Mouse (Mus musculus): ENCODE results near the gene Twist2. TPM values are rescaled to one million over a fixed set of nuclear protein-coding genes. Genes with fewer than 3 reads are reported as not detected.
A peak's percentile ranks its signal among the peaks of the same experiment; 100 is the strongest.

Gene Twist2
- polyA plus RNA-seq, 1 experiment from 2014 or later, result not detected

DNA sequence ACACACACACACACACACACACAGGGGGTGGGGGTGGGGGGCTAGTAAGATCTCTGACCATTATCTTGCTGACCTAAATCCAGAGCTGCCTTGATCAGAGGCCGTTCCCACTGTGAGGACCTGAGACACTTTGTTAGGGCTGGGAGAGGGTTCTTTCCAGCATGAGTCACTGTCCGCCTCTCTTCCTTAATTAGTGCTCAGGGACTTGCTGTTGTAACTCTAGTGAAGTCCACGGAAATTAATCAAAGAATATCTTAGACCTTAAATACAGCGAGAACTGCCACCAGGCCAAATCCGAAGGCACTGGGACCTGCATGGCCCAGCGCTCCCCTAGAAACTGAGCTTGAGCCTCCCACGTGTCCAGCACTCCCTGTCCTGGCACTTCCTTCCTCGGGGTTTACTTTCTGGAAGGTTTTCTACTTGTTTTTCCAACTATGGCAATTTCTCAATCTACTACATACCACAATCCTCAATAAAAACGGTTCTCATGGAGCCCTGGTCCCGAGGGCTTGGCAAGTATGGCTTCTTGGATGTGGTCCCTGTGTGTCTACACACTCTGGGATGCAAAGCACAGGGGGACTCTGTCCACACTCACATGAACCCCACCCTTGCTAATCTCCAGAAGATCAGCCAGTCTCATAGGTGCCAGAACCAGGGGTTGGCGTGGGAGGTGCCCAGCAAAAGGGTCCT lies 57.0 kb downstream of the Twist2 start:
- no peak overlapping the region for H3K27ac ChIP-seq (ENCODE audit: low read length)
- no peak for ATAC-seq (ENCODE audit: low read depth)
- H3K27me3 ChIP-seq (ENCODE audit: control insufficient read depth, insufficient read depth, low read depth, low read length), result no peaks in the 10 kb centered on the region
- H3K9ac ChIP-seq (ENCODE audit: low read depth, low read length), result no peak overlapping the region
- H3K4me2 ChIP-seq (ENCODE audit: low read depth, low read length), result no peak overlapping the region
- no peaks in the 10 kb centered on the region for H3K36me3 ChIP-seq (ENCODE audit: control insufficient read depth, insufficient read depth)
- 60% methylated on average over 11 of the region's 11 CpGs for WGBS (ENCODE audit: insufficient replicate concordance)
- no peaks in the 10 kb centered on the region for H3K4me1 ChIP-seq (ENCODE audit: control insufficient read depth, low read depth, low read length)
- no peak overlapping the region for H3K4me3 ChIP-seq (ENCODE audit: low read depth, low read length)
- no peaks in the 10 kb centered on the region for H3K9me3 ChIP-seq (replicated peaks; ENCODE audit: control insufficient read depth, low read length)

DNA sequence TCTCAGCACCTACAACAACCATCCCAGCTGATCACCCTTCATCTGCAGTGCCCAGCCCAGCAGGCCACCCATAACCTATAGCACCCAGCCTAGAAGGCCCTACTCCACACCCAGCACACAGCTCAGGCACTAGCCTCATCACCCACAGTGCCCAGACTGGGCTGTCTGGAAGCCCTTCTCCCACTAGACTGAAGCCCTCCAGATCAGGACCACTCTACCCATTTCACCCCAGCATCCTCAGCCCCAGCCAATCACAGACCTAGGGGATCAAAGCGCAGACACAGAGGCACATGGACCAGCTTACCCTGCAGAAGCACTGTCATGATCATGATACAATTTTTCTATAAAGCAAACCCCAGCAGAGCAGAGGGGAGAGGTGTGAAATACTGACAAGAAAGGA lies 57.6 kb downstream of the Twist2 start:
- Histone ChIP-seq H3K4me1 (ENCODE audit: control insufficient read depth, low read depth, low read length) (no peaks in the 10 kb centered on the region), H3K36me3 (ENCODE audit: control insufficient read depth, insufficient read depth) (no peaks in the 10 kb centered on the region), H3K4me2 (ENCODE audit: low read depth, low read length) (no peak overlapping the region), H3K27me3 (ENCODE audit: control insufficient read depth, insufficient read depth, low read depth, low read length) (no peaks in the 10 kb centered on the region), H3K9ac (ENCODE audit: low read depth, low read length) (no peak overlapping the region), H3K4me3 (ENCODE audit: low read depth, low read length) (no peak overlapping the region), H3K9me3 (replicated peaks; ENCODE audit: control insufficient read depth, low read length) (no peaks in the 10 kb centered on the region), H3K27ac (ENCODE audit: low read length) (no peak overlapping the region)
- 55% methylated on average over 1 of the region's 1 CpGs for WGBS (ENCODE audit: insufficient replicate concordance)
- ATAC-seq (ENCODE audit: low read depth), result no peak

GRCm38 (mm10) chr1:91861511-91861910 lies 60.2 kb downstream of the Twist2 start:
- H3K36me3 ChIP-seq (ENCODE audit: control insufficient read depth, insufficient read depth), result no peaks in the 10 kb centered on the region
- H3K27me3 ChIP-seq (ENCODE audit: control insufficient read depth, insufficient read depth, low read depth, low read length), result no peaks in the 10 kb centered on the region
- H3K9ac ChIP-seq (ENCODE audit: low read depth, low read length), result no peak overlapping the region
- no peak overlapping the region for H3K27ac ChIP-seq (ENCODE audit: low read length)
- no peak overlapping the region for H3K4me3 ChIP-seq (ENCODE audit: low read depth, low read length)
- 28% methylated on average over 7 of the region's 7 CpGs for WGBS (ENCODE audit: insufficient replicate concordance)
- no peak overlapping the region for H3K4me2 ChIP-seq (ENCODE audit: low read depth, low read length)
- no peak for ATAC-seq (ENCODE audit: low read depth)
- no peaks in the 10 kb centered on the region for H3K4me1 ChIP-seq (ENCODE audit: control insufficient read depth, low read depth, low read length)
- H3K9me3 ChIP-seq (replicated peaks; ENCODE audit: control insufficient read depth, low read length), result no peaks in the 10 kb centered on the region

DNA sequence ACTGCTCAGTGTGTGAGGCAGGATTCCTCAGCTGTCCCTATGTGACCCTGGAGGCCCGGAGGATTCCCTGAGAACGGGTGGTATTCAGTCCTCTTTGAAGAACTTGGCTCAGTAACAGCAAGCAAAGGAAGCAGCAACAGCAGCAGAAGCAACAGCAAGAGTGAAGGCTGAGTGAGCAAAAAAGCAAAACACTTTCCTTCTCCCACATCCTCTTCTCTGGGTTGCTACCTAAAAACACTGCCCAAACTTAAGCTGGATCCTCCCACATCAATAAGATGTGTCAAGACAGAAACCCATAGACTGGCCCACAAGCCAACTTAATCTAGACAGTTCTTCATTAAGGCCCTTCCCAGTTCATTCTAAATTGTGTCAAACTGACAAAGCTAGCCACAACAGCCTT lies 64.7 kb downstream of the Twist2 start:
- Histone ChIP-seq H3K4me2 (ENCODE audit: low read depth, low read length) (no peak overlapping the region), H3K4me1 (ENCODE audit: control insufficient read depth, low read depth, low read length) (no peaks in the 10 kb centered on the region), H3K27me3 (ENCODE audit: control insufficient read depth, insufficient read depth, low read depth, low read length) (no peaks in the 10 kb centered on the region), H3K4me3 (ENCODE audit: low read depth, low read length) (no peak overlapping the region), H3K27ac (ENCODE audit: low read length) (no peak overlapping the region), H3K36me3 (ENCODE audit: control insufficient read depth, insufficient read depth) (no peaks in the 10 kb centered on the region), H3K9me3 (replicated peaks; ENCODE audit: control insufficient read depth, low read length) (no peaks in the 10 kb centered on the region), H3K9ac (ENCODE audit: low read depth, low read length) (no peak overlapping the region)
- ATAC-seq (ENCODE audit: low read depth), result no peak
- WGBS (ENCODE audit: insufficient replicate concordance), result 54% methylated on average over 2 of the region's 2 CpGs

DNA sequence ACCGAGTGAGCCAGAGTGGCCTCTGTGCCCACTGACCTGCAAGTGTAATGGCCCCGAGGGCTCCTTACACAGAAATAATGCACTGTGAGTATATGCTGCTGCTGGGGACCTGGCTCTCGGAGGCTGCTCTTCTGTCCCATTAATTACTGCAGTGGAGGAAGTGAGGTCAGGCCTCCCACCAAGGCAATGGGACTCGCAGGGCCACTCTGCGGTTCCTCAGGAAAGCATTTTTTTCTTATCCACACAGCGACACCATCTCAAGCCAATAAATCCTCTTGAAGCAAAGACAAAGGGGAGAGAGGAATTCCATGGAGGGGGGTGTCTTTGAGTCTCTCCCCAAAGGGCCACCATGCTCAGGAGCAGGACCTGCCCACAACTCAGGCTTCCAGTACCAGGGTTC lies 69.8 kb downstream of the Twist2 start:
- no peaks in the 10 kb centered on the region for H3K27me3 ChIP-seq (ENCODE audit: control insufficient read depth, insufficient read depth, low read depth, low read length)
- WGBS (ENCODE audit: insufficient replicate concordance), result 30% methylated on average over 6 of the region's 6 CpGs
- no peak overlapping the region for H3K4me3 ChIP-seq (ENCODE audit: low read depth, low read length)
- H3K27ac ChIP-seq (ENCODE audit: low read length), result no peak overlapping the region
- H3K9ac ChIP-seq (ENCODE audit: low read depth, low read length), result no peak overlapping the region
- no peaks in the 10 kb centered on the region; the same call in 1 of the 2 replicates for H3K4me1 ChIP-seq (ENCODE audit: control insufficient read depth, low read depth, low read length)
- no peaks in the 10 kb centered on the region for H3K36me3 ChIP-seq (ENCODE audit: control insufficient read depth, insufficient read depth)
- H3K9me3 ChIP-seq (replicated peaks; ENCODE audit: control insufficient read depth, low read length), result no peaks in the 10 kb centered on the region
- no peak for ATAC-seq (ENCODE audit: low read depth)
- H3K4me2 ChIP-seq (ENCODE audit: low read depth, low read length), result no peak overlapping the region

DNA sequence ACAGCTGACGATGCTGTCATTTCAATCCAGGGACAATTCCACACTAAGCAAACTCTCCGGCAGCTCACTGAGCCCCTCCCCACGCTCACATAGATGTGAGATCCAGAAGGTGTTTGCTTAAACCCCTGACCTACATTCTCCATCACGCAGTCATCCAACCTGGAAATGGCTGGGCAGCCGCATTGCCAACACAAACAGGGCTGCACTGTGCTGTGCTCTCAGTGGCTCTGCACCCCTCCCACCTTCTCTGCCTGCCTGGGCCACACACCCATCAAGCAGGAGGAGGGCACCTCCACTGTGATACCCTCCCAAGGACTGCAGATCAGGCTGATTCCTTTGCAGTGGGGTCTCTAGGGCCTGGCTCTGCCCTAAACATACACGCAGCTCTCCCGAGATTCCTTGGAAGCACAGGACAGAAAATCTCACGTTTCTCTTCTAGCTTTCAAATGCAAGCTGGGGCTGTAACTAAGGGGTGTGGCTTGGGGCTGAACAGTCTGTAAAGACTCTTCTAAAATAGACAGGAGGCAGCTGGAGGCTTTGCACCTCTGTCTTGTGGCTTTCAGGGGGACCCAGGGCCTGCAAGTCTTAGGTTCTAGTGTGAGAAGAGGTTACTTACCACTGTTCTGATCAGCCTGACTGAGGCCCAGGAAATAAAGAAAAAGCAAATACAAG lies 71.3 kb downstream of the Twist2 start:
- Histone ChIP-seq H3K4me3 (ENCODE audit: low read depth, low read length) (no peak overlapping the region), H3K4me1 (ENCODE audit: control insufficient read depth, low read depth, low read length) (no peaks in the 10 kb centered on the region; the same call in 1 of the 2 replicates), H3K36me3 (ENCODE audit: control insufficient read depth, insufficient read depth) (no peaks in the 10 kb centered on the region), H3K9ac (ENCODE audit: low read depth, low read length) (no peak overlapping the region), H3K27ac (ENCODE audit: low read length) (no peak overlapping the region), H3K9me3 (replicated peaks; ENCODE audit: control insufficient read depth, low read length) (no peaks in the 10 kb centered on the region), H3K27me3 (ENCODE audit: control insufficient read depth, insufficient read depth, low read depth, low read length) (no peaks in the 10 kb centered on the region), H3K4me2 (ENCODE audit: low read depth, low read length) (no peak overlapping the region)
- ATAC-seq (ENCODE audit: low read depth), result peak; percentile 74
- 49% methylated on average over 8 of the region's 8 CpGs for WGBS (ENCODE audit: insufficient replicate concordance)

GRCm38 (mm10) chr1:91873572-91874285 lies 72.5 kb downstream of the Twist2 start:
- ATAC-seq (ENCODE audit: low read depth), result no peak
- H3K27me3 ChIP-seq (ENCODE audit: control insufficient read depth, insufficient read depth, low read depth, low read length), result no peaks in the 10 kb centered on the region
- no peak overlapping the region for H3K4me2 ChIP-seq (ENCODE audit: low read depth, low read length)
- no peaks in the 10 kb centered on the region for H3K36me3 ChIP-seq (ENCODE audit: control insufficient read depth, insufficient read depth)
- no peak overlapping the region for H3K4me3 ChIP-seq (ENCODE audit: low read depth, low read length)
- H3K4me1 ChIP-seq (ENCODE audit: control insufficient read depth, low read depth, low read length), result no peaks in the 10 kb centered on the region; the same call in 1 of the 2 replicates
- H3K9me3 ChIP-seq (replicated peaks; ENCODE audit: control insufficient read depth, low read length), result no peaks in the 10 kb centered on the region
- H3K27ac ChIP-seq (ENCODE audit: low read length), result no peak overlapping the region
- WGBS (ENCODE audit: insufficient replicate concordance), result 53% methylated on average over 10 of the region's 10 CpGs
- no peak overlapping the region for H3K9ac ChIP-seq (ENCODE audit: low read depth, low read length)

DNA sequence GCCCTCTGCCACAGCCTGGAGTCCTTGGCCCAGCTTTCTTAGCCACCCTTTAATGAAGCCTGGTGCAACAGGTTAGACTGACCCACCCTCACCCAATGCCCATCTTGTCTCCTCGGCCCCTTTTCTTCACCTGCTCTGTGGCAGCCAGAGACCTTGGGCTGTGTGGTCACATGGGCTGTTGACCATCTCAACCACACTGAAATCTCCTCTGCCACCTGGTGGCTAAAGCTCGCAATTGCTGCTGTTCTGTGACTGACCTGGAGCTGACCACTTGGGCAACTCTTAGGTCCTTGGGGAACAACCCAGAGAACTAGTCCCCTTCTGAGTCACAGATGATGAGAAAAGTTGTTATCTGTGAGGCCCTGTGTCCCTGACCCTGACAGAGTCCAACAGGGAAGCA lies 73.4 kb downstream of the Twist2 start:
- no peak for ATAC-seq (ENCODE audit: low read depth)
- Histone ChIP-seq H3K4me3 (ENCODE audit: low read depth, low read length) (no peak overlapping the region), H3K36me3 (ENCODE audit: control insufficient read depth, insufficient read depth) (no peaks in the 10 kb centered on the region), H3K4me1 (ENCODE audit: control insufficient read depth, low read depth, low read length) (no peaks in the 10 kb centered on the region; the same call in 1 of the 2 replicates), H3K9me3 (replicated peaks; ENCODE audit: control insufficient read depth, low read length) (no peaks in the 10 kb centered on the region), H3K27me3 (ENCODE audit: control insufficient read depth, insufficient read depth, low read depth, low read length) (no peaks in the 10 kb centered on the region), H3K9ac (ENCODE audit: low read depth, low read length) (no peak overlapping the region), H3K4me2 (ENCODE audit: low read depth, low read length) (no peak overlapping the region), H3K27ac (ENCODE audit: low read length) (no peak overlapping the region)
- WGBS (ENCODE audit: insufficient replicate concordance), result 3% methylated on average over 2 of the region's 2 CpGs

Measured in liver, embryonic 16.5 days (tissue).